In the genomic region with DNA sequence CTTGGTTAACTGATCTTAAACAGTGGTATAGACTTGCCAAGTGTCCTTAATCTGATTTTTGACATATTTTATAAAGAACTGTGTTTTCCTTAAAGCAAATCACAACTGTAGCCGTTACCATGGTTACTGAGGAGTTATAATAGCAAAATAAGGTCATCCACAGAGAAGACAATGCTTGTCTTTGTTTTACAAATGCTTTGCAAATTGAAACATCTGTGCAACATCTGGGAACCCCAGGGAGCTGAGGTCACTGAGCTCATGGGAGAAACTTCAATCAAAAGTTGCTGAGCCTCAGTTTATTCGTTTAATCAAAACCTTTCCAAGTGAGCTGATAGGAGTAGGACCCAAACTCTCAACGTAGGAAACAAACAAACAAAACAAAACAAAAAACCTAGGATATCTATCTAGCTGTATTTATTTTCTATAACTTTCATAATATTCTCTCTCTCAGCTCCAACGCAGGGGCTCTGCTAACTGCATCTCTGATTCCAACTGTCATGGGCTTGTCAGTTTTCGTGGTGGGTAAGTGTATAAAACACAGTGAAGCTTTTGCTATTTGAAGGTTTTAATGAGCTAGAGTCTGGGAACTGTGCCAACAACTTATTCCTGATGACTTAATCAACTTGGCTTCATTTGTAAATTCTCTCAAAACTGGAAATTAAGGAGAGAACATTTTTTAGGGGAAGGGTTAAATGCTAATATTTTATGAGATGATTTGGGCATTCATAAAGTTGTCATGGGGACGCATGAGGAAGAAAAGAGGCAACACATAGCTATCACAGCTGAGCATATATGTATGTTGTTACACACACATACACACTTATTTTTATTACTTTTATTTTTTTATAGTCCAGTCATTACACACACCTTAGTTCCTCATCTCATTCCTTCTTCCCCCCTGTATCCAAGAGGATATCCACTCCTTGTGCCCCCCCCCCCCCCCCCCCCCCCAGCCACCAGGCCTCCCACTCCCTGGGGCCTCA, we compare ENCODE assay signal across 10 mouse cellular contexts.
DNase-seq lines count a peak whose midpoint lies in the region; ATAC-seq lines count a peak whose summit lies in the region.
"Had no signal": no experiment of that assay in that cellular context is flagged by ENCODE, and none has a peak within 500 bp of the region (broad histone marks: within the 10 kb centered on the region; RNA-seq: fewer than 3 reads in every experiment).

No protein-coding gene starts in this region.

- H3K4me3 ChIP-seq in midbrain, embryonic 13.5 days (replicated peaks), result no peak overlapping the region
- no peak overlapping the region for H3K4me3 ChIP-seq in midbrain, embryonic 15.5 days
- no peak overlapping the region for H3K4me3 ChIP-seq in forebrain, embryonic 15.5 days
- H3K4me3 ChIP-seq: liver, embryonic 13.5 days had no signal

- DNase-seq in gastrocnemius, adult 18-20 months (ENCODE audit: low spot score), result peak; percentile 62
- no peak for DNase-seq in gastrocnemius, postnatal 10 days
- peak; percentile 90 for DNase-seq in retina, postnatal 1 day
- DNase-seq in left cerebral cortex, adult 8-10 months (ENCODE audit: low spot score in 2 of 2), result no peak
- DNase-seq in adrenal gland, adult 2 months, result no peak
- DNase-seq: liver, embryonic 13.5 days; thymus, postnatal 14 days had no signal

- 47% methylated on average over 6 of the region's 6 CpGs for WGBS in midbrain, embryonic 13.5 days
- WGBS in midbrain, embryonic 15.5 days, result 41% methylated on average over 6 of the region's 6 CpGs
- WGBS in forebrain, embryonic 15.5 days, result 21% methylated on average over 6 of the region's 6 CpGs

- H3K36me3 ChIP-seq in midbrain, embryonic 13.5 days, result no peaks in the 10 kb centered on the region
- H3K36me3 ChIP-seq in midbrain, embryonic 15.5 days (replicated peaks), result no peaks in the 10 kb centered on the region
- H3K36me3 ChIP-seq in forebrain, embryonic 15.5 days, result no peaks in the 10 kb centered on the region
- H3K36me3 ChIP-seq: liver, embryonic 13.5 days had no signal

- H3K4me2 ChIP-seq in midbrain, embryonic 13.5 days (replicated peaks), result no peak overlapping the region
- H3K4me2 ChIP-seq in midbrain, embryonic 15.5 days, result no peak overlapping the region
- H3K4me2 ChIP-seq in forebrain, embryonic 15.5 days (replicated peaks), result no peak overlapping the region
- H3K4me2 ChIP-seq: liver, embryonic 13.5 days had no signal

- H3K9me3 ChIP-seq in midbrain, embryonic 13.5 days, result no peaks in the 10 kb centered on the region
- no peaks in the 10 kb centered on the region for H3K9me3 ChIP-seq in midbrain, embryonic 15.5 days
- H3K9me3 ChIP-seq in forebrain, embryonic 15.5 days, result no peaks in the 10 kb centered on the region
- H3K9me3 ChIP-seq: liver, embryonic 13.5 days had no signal

- H3K4me1 ChIP-seq in midbrain, embryonic 13.5 days (replicated peaks), result peaks cover 6% of the 10 kb centered on the region
- peaks cover 8% of the 10 kb centered on the region for H3K4me1 ChIP-seq in midbrain, embryonic 15.5 days
- peaks cover 12% of the 10 kb centered on the region for H3K4me1 ChIP-seq in forebrain, embryonic 15.5 days
- H3K4me1 ChIP-seq: liver, embryonic 13.5 days had no signal

- H3K27me3 ChIP-seq in midbrain, embryonic 13.5 days, result no peaks in the 10 kb centered on the region
- no peaks in the 10 kb centered on the region for H3K27me3 ChIP-seq in midbrain, embryonic 15.5 days (replicated peaks)
- H3K27me3 ChIP-seq in forebrain, embryonic 15.5 days, result no peaks in the 10 kb centered on the region
- H3K27me3 ChIP-seq: liver, embryonic 13.5 days had no signal

- no peak overlapping the region for H3K9ac ChIP-seq in midbrain, embryonic 13.5 days (replicated peaks)
- H3K9ac ChIP-seq in midbrain, embryonic 15.5 days, result no peak overlapping the region
- H3K9ac ChIP-seq in forebrain, embryonic 15.5 days (replicated peaks), result no peak overlapping the region
- H3K9ac ChIP-seq: liver, embryonic 13.5 days had no signal

- H3K27ac ChIP-seq in midbrain, embryonic 13.5 days, result no peak overlapping the region
- H3K27ac ChIP-seq in midbrain, embryonic 15.5 days, result no peak overlapping the region
- peak overlapping the region; percentile 64 for H3K27ac ChIP-seq in forebrain, embryonic 15.5 days (replicated peaks)
- H3K27ac ChIP-seq: liver, embryonic 13.5 days had no signal

- peak; percentile 45; the same call in 1 of the 2 replicates for ATAC-seq in midbrain, embryonic 13.5 days
- no peak; the same call in 1 of the 2 replicates for ATAC-seq in midbrain, embryonic 15.5 days (replicated peaks)
- ATAC-seq in forebrain, embryonic 15.5 days (replicated peaks), result peak; percentile 92

Comparison
In these comparisons a context has a peak if more than half of its experiments do, and no peak if none do; other contexts are left out.
1. DNase-seq: peak in gastrocnemius, adult 18-20 months (single experiment) and retina, postnatal 1 day (single experiment); none in gastrocnemius, postnatal 10 days (single experiment), left cerebral cortex, adult 8-10 months (0 of 2) and adrenal gland, adult 2 months (single experiment).